Mouse (Mus musculus) liver, embryonic 12.5 days (tissue): Measurements from ENCODE around the gene Nek10. TPM values are rescaled to one million over a fixed set of nuclear protein-coding genes. Genes with fewer than 3 reads are reported as not detected.
"Not testable (repeated sequence)": the region's sequence is repeated elsewhere in the genome, so short reads cannot be mapped to it uniquely, and the experiment has no call there.

ENCODE experiments used
- ATAC-seq: fragments of 200-750 bp; cut with Nextera tagmentation; 2 replicates; pipeline ENCODE4 v1.8.0; 2017; ENCODE audit warnings: moderate number of reproducible peaks, mild to moderate bottlenecking, moderate library complexity
- H3K27ac ChIP-seq: fragments of 300-500 bp; sonication (generic); 2 replicates; pipeline ENCODE4 v1.5.1; 2016; ENCODE audit warnings: mild to moderate bottlenecking
- H3K27me3 ChIP-seq: fragments of 300-500 bp; sonication (generic); replicated peaks from 2 replicates; pipeline ENCODE4 v1.6.1; 2016; ENCODE audit warnings: mild to moderate bottlenecking, moderate library complexity
- H3K36me3 ChIP-seq: fragments of 300-500 bp; sonication (generic); 2 replicates; pipeline ENCODE4 v1.6.1; 2016; ENCODE audit warnings: mild to moderate bottlenecking, moderate library complexity
- H3K4me1 ChIP-seq: fragments of 300-500 bp; sonication (generic); 2 replicates; pipeline ENCODE4 v1.6.1; 2016
- H3K4me2 ChIP-seq: fragments of 300-500 bp; sonication (generic); 2 replicates; pipeline ENCODE4 v1.6.1; 2016; ENCODE audit warnings: mild to moderate bottlenecking, moderate library complexity
- H3K4me3 ChIP-seq: fragments of 300-500 bp; sonication (generic); 2 replicates; pipeline ENCODE4 v1.5.1; 2016; ENCODE audit warnings: mild to moderate bottlenecking, moderate library complexity
- H3K9ac ChIP-seq: fragments of 300-500 bp; sonication (generic); 2 replicates; pipeline ENCODE4 v1.6.1; 2016; ENCODE audit warnings: mild to moderate bottlenecking, moderate library complexity
- H3K9me3 ChIP-seq: fragments of 300-500 bp; sonication (generic); replicated peaks from 2 replicates; pipeline ENCODE4 v1.6.1; 2016; ENCODE audit warnings: mild to moderate bottlenecking, moderate library complexity
- WGBS: fragments of 180-500 bp; shearing (Covaris S2); methylation state at CpG from one replicate; pipeline ENCODE4 v1.1.7; 2016; ENCODE audit not compliant: insufficient replicate concordance; 5-methylcytosine and 5-hydroxymethylcytosine counted together
- polyA plus RNA-seq: library from polyadenylated mRNA; unstranded; fragments of >200 nt; fragmentation: Nextera tagmentation; extraction: Ambion mirVana; gene quantifications from 2 replicates; pipeline ENCODE4 v1.2.1, GENCODE M21; 2016

The Nek10 gene
- polyA plus RNA-seq, 1 experiment from 2014 or later, result not detected

- no peak overlapping the region for H3K4me3 ChIP-seq
- H3K27me3 ChIP-seq, result no peaks in the 10 kb centered on the region
- WGBS, result 36% methylated on average over 1 of the region's 1 CpGs
- H3K9me3 ChIP-seq, result no peaks in the 10 kb centered on the region
- no peak overlapping the region for H3K27ac ChIP-seq
- no peak overlapping the region for H3K4me2 ChIP-seq
- no peaks in the 10 kb centered on the region for H3K36me3 ChIP-seq
- H3K4me1 ChIP-seq, result no peaks in the 10 kb centered on the region
- no peak for ATAC-seq
- H3K9ac ChIP-seq, result no peak overlapping the region
Observed at GRCm38 (mm10) chr14:14951808-14952207, 148.6 kb downstream of the Nek10 start.

GRCm38 (mm10) chr14:14959780-14960440 lies 156.7 kb downstream of the Nek10 start:
- Histone ChIP-seq H3K27ac (no peak overlapping the region), H3K36me3 (no peaks in the 10 kb centered on the region), H3K4me3 (no peak overlapping the region), H3K27me3 (no peaks in the 10 kb centered on the region; the same call in 1 of the 2 replicates), H3K4me2 (no peak overlapping the region), H3K9ac (no peak overlapping the region), H3K9me3 (no peaks in the 10 kb centered on the region), H3K4me1 (no peaks in the 10 kb centered on the region)
- WGBS, result 72% methylated on average over 2 of the region's 2 CpGs
- ATAC-seq, result no peak

GRCm38 (mm10) chr14:14960441-14960988 lies 157.3 kb downstream of the Nek10 start:
- no peaks in the 10 kb centered on the region; the same call in 1 of the 2 replicates for H3K27me3 ChIP-seq
- no peak overlapping the region for H3K27ac ChIP-seq
- H3K9me3 ChIP-seq, result no peaks in the 10 kb centered on the region

GRCm38 (mm10) chr14:14970633-14971032 lies 167.4 kb downstream of the Nek10 start:
- Histone ChIP-seq H3K4me2 (no peak overlapping the region), H3K36me3 (no peaks in the 10 kb centered on the region), H3K27me3 (0 out of 2 replicates have a peak, but pooled peaks cover 3% of the 10 kb centered on the region), H3K4me3 (no peak overlapping the region), H3K9me3 (no peaks in the 10 kb centered on the region), H3K9ac (no peak overlapping the region), H3K27ac (no peak overlapping the region), H3K4me1 (peaks cover 10% of the 10 kb centered on the region; the same call in 1 of the 2 replicates)
- WGBS, result 41% methylated on average over 2 of the region's 2 CpGs
- peak; percentile 87 for ATAC-seq

More at GRCm38 (mm10) chr14:14960441-14960988, 157.3 kb downstream of the Nek10 start:
- no peak for ATAC-seq
- no peak overlapping the region for H3K4me2 ChIP-seq
- H3K36me3 ChIP-seq, result no peaks in the 10 kb centered on the region
- H3K9ac ChIP-seq, result no peak overlapping the region
- 45% methylated on average over 2 of the region's 2 CpGs for WGBS
- no peak overlapping the region for H3K4me3 ChIP-seq
- no peaks in the 10 kb centered on the region for H3K4me1 ChIP-seq

- Histone ChIP-seq H3K9me3 (no peaks in the 10 kb centered on the region), H3K4me2 (no peak overlapping the region), H3K4me1 (peaks cover 10% of the 10 kb centered on the region; the same call in 1 of the 2 replicates), H3K36me3 (no peaks in the 10 kb centered on the region), H3K4me3 (no peak overlapping the region), H3K27me3 (0 out of 2 replicates have a peak, but pooled peaks cover 3% of the 10 kb centered on the region), H3K9ac (no peak overlapping the region), H3K27ac (no peak overlapping the region)
- peak; percentile 74 for ATAC-seq
- WGBS, result 25% methylated on average over 4 of the region's 4 CpGs
Observed at GRCm38 (mm10) chr14:14971056-14971455, 167.8 kb downstream of the Nek10 start.

- H3K36me3 ChIP-seq, result no peaks in the 10 kb centered on the region
- no peak overlapping the region for H3K9ac ChIP-seq
- no peaks in the 10 kb centered on the region for H3K9me3 ChIP-seq
- H3K4me2 ChIP-seq, result no peak overlapping the region
- H3K27me3 ChIP-seq, result no peaks in the 10 kb centered on the region
- WGBS, result 25% methylated on average over 1 of the region's 1 CpGs
- no peak for ATAC-seq
- no peak overlapping the region for H3K4me3 ChIP-seq
- peaks cover 10% of the 10 kb centered on the region; the same call in 1 of the 2 replicates for H3K4me1 ChIP-seq
- H3K27ac ChIP-seq, result no peak overlapping the region
Observed at GRCm38 (mm10) chr14:14974156-14974555, 170.9 kb downstream of the Nek10 start.

GRCm38 (mm10) chr14:14984106-14984505 lies 180.9 kb downstream of the Nek10 start:
- not testable (repeated sequence) for H3K9me3 ChIP-seq, H3K4me1 ChIP-seq, ATAC-seq, H3K9ac ChIP-seq, H3K4me3 ChIP-seq, H3K4me2 ChIP-seq, H3K27ac ChIP-seq, H3K27me3 ChIP-seq, H3K36me3 ChIP-seq
- 9% methylated on average over 1 of the region's 1 CpGs for WGBS

GRCm38 (mm10) chr14:14984710-14985647 lies 181.8 kb downstream of the Nek10 start:
- Histone ChIP-seq H3K27ac (no peak overlapping the region), H3K9ac (no peak overlapping the region), H3K27me3 (no peaks in the 10 kb centered on the region), H3K4me1 (no peaks in the 10 kb centered on the region), H3K4me3 (no peak overlapping the region), H3K4me2 (no peak overlapping the region), H3K9me3 (no peaks in the 10 kb centered on the region), H3K36me3 (no peaks in the 10 kb centered on the region)
- 30% methylated on average over 11 of the region's 11 CpGs for WGBS
- ATAC-seq, result no peak

GRCm38 (mm10) chr14:14987403-14987802 lies 184.2 kb downstream of the Nek10 start:
- H3K4me1 ChIP-seq, result no peaks in the 10 kb centered on the region
- H3K27me3 ChIP-seq, result no peaks in the 10 kb centered on the region
- H3K27ac ChIP-seq, result no peak overlapping the region
- H3K4me3 ChIP-seq, result no peak overlapping the region
- H3K9me3 ChIP-seq, result no peaks in the 10 kb centered on the region
- H3K36me3 ChIP-seq, result no peaks in the 10 kb centered on the region
- 27% methylated on average over 1 of the region's 1 CpGs for WGBS
- no peak for ATAC-seq
- no peak overlapping the region for H3K9ac ChIP-seq
- no peak overlapping the region for H3K4me2 ChIP-seq

- Histone ChIP-seq H3K27ac (no peak overlapping the region), H3K36me3 (no peaks in the 10 kb centered on the region), H3K27me3 (no peaks in the 10 kb centered on the region), H3K4me3 (no peak overlapping the region), H3K4me2 (no peak overlapping the region), H3K9ac (no peak overlapping the region), H3K9me3 (no peaks in the 10 kb centered on the region), H3K4me1 (no peaks in the 10 kb centered on the region)
- WGBS, result 56% methylated on average over 2 of the region's 2 CpGs
- ATAC-seq, result no peak
Observed at GRCm38 (mm10) chr14:14991642-14992041, 188.4 kb downstream of the Nek10 start.

GRCm38 (mm10) chr14:15011408-15011807 lies 208.2 kb downstream of the Nek10 start:
- H3K9ac ChIP-seq, result no peak overlapping the region
- H3K4me2 ChIP-seq, result no peak overlapping the region
- ATAC-seq, result no peak
- H3K4me3 ChIP-seq, result no peak overlapping the region
- no peaks in the 10 kb centered on the region for H3K36me3 ChIP-seq
- no peak overlapping the region for H3K27ac ChIP-seq
- WGBS, result 62% methylated on average over 4 of the region's 4 CpGs
- H3K4me1 ChIP-seq, result no peaks in the 10 kb centered on the region
- H3K9me3 ChIP-seq, result no peaks in the 10 kb centered on the region
- H3K27me3 ChIP-seq, result no peaks in the 10 kb centered on the region

GRCm38 (mm10) chr14:15014799-15015198 lies 211.6 kb downstream of the Nek10 start:
- H3K27ac ChIP-seq, result no peak overlapping the region
- H3K9ac ChIP-seq, result no peak overlapping the region
- H3K4me3 ChIP-seq, result no peak overlapping the region
- no peaks in the 10 kb centered on the region for H3K9me3 ChIP-seq
- no peaks in the 10 kb centered on the region for H3K27me3 ChIP-seq
- no peak overlapping the region for H3K4me2 ChIP-seq
- no peak for ATAC-seq
- H3K36me3 ChIP-seq, result no peaks in the 10 kb centered on the region
- H3K4me1 ChIP-seq, result no peaks in the 10 kb centered on the region
- 69% methylated on average over 2 of the region's 2 CpGs for WGBS
